Mouse (Mus musculus) limb, embryonic 11.5 days (tissue): Measurements from ENCODE around the gene Mum1. TPM values are rescaled to one million over a fixed set of nuclear protein-coding genes. Genes with fewer than 3 reads are reported as not detected.

ENCODE experiments used
- ATAC-seq: fragments of 200-750 bp; cut with Nextera tagmentation; 2 replicates; pipeline ENCODE4 v1.8.0; 2017; ENCODE audit warnings: low read depth; ENCODE audit not compliant: insufficient number of reproducible peaks, low FRiP score, low TSS enrichment
- DNase-seq: peaks from one replicate; pipeline ENCODE4 v3.0.0-alpha.2; 2015; ENCODE audit warnings: low spot score
- H3K27ac ChIP-seq: fragments of 300-500 bp; sonication (generic); replicated peaks from 2 replicates; pipeline ENCODE4 v1.5.1; 2014; ENCODE audit warnings: low read depth, mild to moderate bottlenecking, low read length
- H3K27me3 ChIP-seq: fragments of 300-500 bp; sonication (generic); 2 replicates; pipeline ENCODE4 v1.6.1; 2014; ENCODE audit warnings: mild to moderate bottlenecking, low read length, mixed read lengths; ENCODE audit not compliant: control insufficient read depth, insufficient read depth
- H3K36me3 ChIP-seq: fragments of 300-500 bp; sonication (generic); 2 replicates; pipeline ENCODE4 v1.6.1; 2014; ENCODE audit warnings: mild to moderate bottlenecking, low read length, moderate library complexity, mixed read lengths; ENCODE audit not compliant: control insufficient read depth, insufficient read depth
- H3K4me1 ChIP-seq: fragments of 300-500 bp; sonication (generic); 2 replicates; pipeline ENCODE4 v1.6.1; 2014; ENCODE audit warnings: low read length, mixed read lengths; ENCODE audit not compliant: control insufficient read depth, insufficient read depth
- H3K4me2 ChIP-seq: fragments of 300-500 bp; sonication (generic); 2 replicates; pipeline ENCODE4 v1.6.1; 2014; ENCODE audit warnings: low read depth, mild to moderate bottlenecking, moderate library complexity; ENCODE audit not compliant: severe bottlenecking
- H3K4me3 ChIP-seq: fragments of 300-500 bp; sonication (generic); 2 replicates; pipeline ENCODE4 v1.5.1; 2014; ENCODE audit warnings: low read depth, low read length
- H3K9ac ChIP-seq: fragments of 300-500 bp; sonication (generic); 2 replicates; pipeline ENCODE4 v1.6.1; 2014; ENCODE audit warnings: mild to moderate bottlenecking, low read length
- H3K9me3 ChIP-seq: fragments of 300-500 bp; sonication (generic); 2 replicates; pipeline ENCODE4 v1.6.1; 2016; ENCODE audit warnings: low read length; ENCODE audit not compliant: control insufficient read depth
- WGBS: fragments of 180-500 bp; shearing (Covaris S2); extraction: QIAGEN DNeasy Blood & Tissue Kit; methylation state at CpG from one replicate; pipeline ENCODE4 v1.1.7; 2014; 5-methylcytosine and 5-hydroxymethylcytosine counted together
- polyA plus RNA-seq: library from polyadenylated mRNA; unstranded; fragments of >200 nt; fragmentation: Nextera tagmentation; extraction: Ambion mirVana; gene quantifications from 2 replicates; pipeline ENCODE4 v1.2.1, GENCODE M21; 2014

The Mum1 gene
- polyA plus RNA-seq, 1 experiment from 2014 or later = 87.1 TPM

GRCm38 (mm10) chr10:80262169-80262568 lies 35.9 kb downstream of the Mum1 start:
- DNase-seq = no peak
- no peak overlapping the region for H3K9ac ChIP-seq
- no peaks in the 10 kb centered on the region for H3K27me3 ChIP-seq
- no peaks in the 10 kb centered on the region for H3K9me3 ChIP-seq
- 74% methylated on average over 12 of the region's 12 CpGs for WGBS
- ATAC-seq = no peak
- peaks cover 6% of the 10 kb centered on the region; the same call in 1 of the 2 replicates for H3K36me3 ChIP-seq
- H3K4me1 ChIP-seq = peaks cover 33% of the 10 kb centered on the region
- H3K4me3 ChIP-seq = 0 out of 2 replicates have a peak overlapping the region, but pooled peaks have one; percentile 8
- peak overlapping the region; percentile 76; the same call in 1 of the 2 replicates for H3K4me2 ChIP-seq
- no peak overlapping the region; the same call in 1 of the 2 replicates for H3K27ac ChIP-seq

GRCm38 (mm10) chr10:80262776-80263365 lies 36.6 kb downstream of the Mum1 start:
- Histone ChIP-seq H3K4me3 (no peak overlapping the region), H3K9me3 (no peaks in the 10 kb centered on the region), H3K27ac (no peak overlapping the region), H3K4me1 (peaks cover 38% of the 10 kb centered on the region), H3K9ac (no peak overlapping the region), H3K4me2 (no peak overlapping the region), H3K36me3 (peaks cover 6% of the 10 kb centered on the region; the same call in 1 of the 2 replicates), H3K27me3 (no peaks in the 10 kb centered on the region)
- WGBS = 94% methylated on average over 10 of the region's 10 CpGs
- DNase-seq = no peak
- ATAC-seq = no peak

- 1% methylated on average over 81 of the region's 81 CpGs for WGBS
- H3K4me1 ChIP-seq = peaks cover 36% of the 10 kb centered on the region
- peak; percentile 40; the same call in 1 of the 2 replicates for ATAC-seq
These were observed 38.3 kb downstream of the Mum1 start for GRCm38 (mm10) chr10:80264341-80265148.

GRCm38 (mm10) chr10:80265149-80265486 lies 38.9 kb downstream of the Mum1 start:
- Histone ChIP-seq H3K27ac (no peak overlapping the region), H3K4me2 (peak overlapping the region; percentile 86), H3K36me3 (peaks cover 9% of the 10 kb centered on the region; the same call in 1 of the 2 replicates), H3K4me1 (peaks cover 30% of the 10 kb centered on the region), H3K4me3 (peak overlapping the region; percentile 59), H3K9ac (peak overlapping the region; percentile 90), H3K9me3 (no peaks in the 10 kb centered on the region), H3K27me3 (no peaks in the 10 kb centered on the region)
- ATAC-seq (no peak), DNase-seq (no peak)
- WGBS = under 1% methylated on average over 18 of the region's 18 CpGs

More at GRCm38 (mm10) chr10:80264341-80265148, 38.3 kb downstream of the Mum1 start:
- Histone ChIP-seq H3K9ac (peak overlapping the region; percentile 90), H3K9me3 (no peaks in the 10 kb centered on the region), H3K4me2 (peak overlapping the region; percentile 86), H3K27me3 (no peaks in the 10 kb centered on the region), H3K36me3 (peaks cover 6% of the 10 kb centered on the region; the same call in 1 of the 2 replicates), H3K27ac (no peak overlapping the region; the same call in 1 of the 2 replicates), H3K4me3 (peak overlapping the region; percentile 59)
- peak; percentile 98 for DNase-seq

- Histone ChIP-seq H3K9me3 (no peaks in the 10 kb centered on the region), H3K4me1 (peaks cover 21% of the 10 kb centered on the region), H3K27me3 (no peaks in the 10 kb centered on the region), H3K4me2 (no peak overlapping the region), H3K36me3 (peaks cover 23% of the 10 kb centered on the region; the same call in 1 of the 2 replicates), H3K9ac (no peak overlapping the region), H3K4me3 (no peak overlapping the region), H3K27ac (no peak overlapping the region)
- no peak for DNase-seq
- ATAC-seq = no peak
- 98% methylated on average over 2 of the region's 2 CpGs for WGBS
These were observed 43.9 kb downstream of the Mum1 start for GRCm38 (mm10) chr10:80270099-80270498.

GRCm38 (mm10) chr10:80270734-80271181 lies 44.5 kb downstream of the Mum1 start:
- ATAC-seq (no peak), DNase-seq (no peak)
- Histone ChIP-seq H3K36me3 (peaks cover 23% of the 10 kb centered on the region; the same call in 1 of the 2 replicates), H3K27ac (no peak overlapping the region), H3K27me3 (no peaks in the 10 kb centered on the region), H3K9ac (no peak overlapping the region), H3K4me3 (no peak overlapping the region), H3K9me3 (no peaks in the 10 kb centered on the region), H3K4me1 (peaks cover 17% of the 10 kb centered on the region), H3K4me2 (no peak overlapping the region)
- WGBS = 84% methylated on average over 6 of the region's 6 CpGs

GRCm38 (mm10) chr10:80271186-80271843 lies 45.1 kb downstream of the Mum1 start:
- DNase-seq = no peak
- no peak for ATAC-seq
- Histone ChIP-seq H3K27me3 (no peaks in the 10 kb centered on the region), H3K4me2 (no peak overlapping the region), H3K9me3 (no peaks in the 10 kb centered on the region), H3K4me3 (no peak overlapping the region), H3K9ac (no peak overlapping the region), H3K27ac (no peak overlapping the region), H3K4me1 (peaks cover 14% of the 10 kb centered on the region), H3K36me3 (peaks cover 27% of the 10 kb centered on the region; the same call in 1 of the 2 replicates)
- 93% methylated on average over 5 of the region's 5 CpGs for WGBS
